Mouse (Mus musculus) intestine, embryonic 15.5 days (tissue): ENCODE results near the gene Slc6a17. TPM values are rescaled to one million over a fixed set of nuclear protein-coding genes. Genes with fewer than 3 reads are reported as not detected.
A peak's percentile ranks its signal among the peaks of the same experiment; 100 is the strongest.

Experiments
- ATAC-seq: fragments of 200-750 bp; cut with Nextera tagmentation; 2 replicates; pipeline ENCODE4 v1.8.0; 2017; ENCODE audit warnings: moderate TSS enrichment, moderate library complexity
- H3K27ac ChIP-seq: fragments of 300-500 bp; sonication (generic); 2 replicates; pipeline ENCODE4 v1.5.1; 2015; ENCODE audit warnings: mild to moderate bottlenecking, inconsistent platforms
- H3K27me3 ChIP-seq: fragments of 300-500 bp; sonication (generic); replicated peaks from 2 replicates; pipeline ENCODE4 v1.6.1; 2015; ENCODE audit warnings: inconsistent platforms
- H3K36me3 ChIP-seq: fragments of 300-500 bp; sonication (generic); 2 replicates; pipeline ENCODE4 v1.6.1; 2015; ENCODE audit warnings: inconsistent platforms
- H3K4me1 ChIP-seq: fragments of 300-500 bp; sonication (generic); replicated peaks from 2 replicates; pipeline ENCODE4 v1.6.1; 2015; ENCODE audit warnings: inconsistent platforms
- H3K4me2 ChIP-seq: fragments of 300-500 bp; sonication (generic); replicated peaks from 2 replicates; pipeline ENCODE4 v1.6.1; 2015; ENCODE audit warnings: mild to moderate bottlenecking, inconsistent platforms
- H3K4me3 ChIP-seq: fragments of 300-500 bp; sonication (generic); replicated peaks from 2 replicates; pipeline ENCODE4 v1.5.1; 2015; ENCODE audit warnings: inconsistent platforms
- H3K9ac ChIP-seq: fragments of 300-500 bp; sonication (generic); 2 replicates; pipeline ENCODE4 v1.6.1; 2015; ENCODE audit warnings: inconsistent platforms
- H3K9me3 ChIP-seq: fragments of 300-500 bp; sonication (generic); 2 replicates; pipeline ENCODE4 v1.6.1; 2016; ENCODE audit warnings: inconsistent platforms
- WGBS: fragments of 180-500 bp; shearing (Covaris S2); methylation state at CpG from one replicate; pipeline ENCODE4 v1.1.7; 2015; 5-methylcytosine and 5-hydroxymethylcytosine counted together
- polyA plus RNA-seq: library from polyadenylated mRNA; unstranded; fragments of >200 nt; fragmentation: Nextera tagmentation; extraction: Ambion mirVana; gene quantifications from 2 replicates; pipeline ENCODE4 v1.2.1, GENCODE M21; 2015

The Slc6a17 gene
- polyA plus RNA-seq, 1 experiment from 2014 or later, result 1.0 TPM

DNA sequence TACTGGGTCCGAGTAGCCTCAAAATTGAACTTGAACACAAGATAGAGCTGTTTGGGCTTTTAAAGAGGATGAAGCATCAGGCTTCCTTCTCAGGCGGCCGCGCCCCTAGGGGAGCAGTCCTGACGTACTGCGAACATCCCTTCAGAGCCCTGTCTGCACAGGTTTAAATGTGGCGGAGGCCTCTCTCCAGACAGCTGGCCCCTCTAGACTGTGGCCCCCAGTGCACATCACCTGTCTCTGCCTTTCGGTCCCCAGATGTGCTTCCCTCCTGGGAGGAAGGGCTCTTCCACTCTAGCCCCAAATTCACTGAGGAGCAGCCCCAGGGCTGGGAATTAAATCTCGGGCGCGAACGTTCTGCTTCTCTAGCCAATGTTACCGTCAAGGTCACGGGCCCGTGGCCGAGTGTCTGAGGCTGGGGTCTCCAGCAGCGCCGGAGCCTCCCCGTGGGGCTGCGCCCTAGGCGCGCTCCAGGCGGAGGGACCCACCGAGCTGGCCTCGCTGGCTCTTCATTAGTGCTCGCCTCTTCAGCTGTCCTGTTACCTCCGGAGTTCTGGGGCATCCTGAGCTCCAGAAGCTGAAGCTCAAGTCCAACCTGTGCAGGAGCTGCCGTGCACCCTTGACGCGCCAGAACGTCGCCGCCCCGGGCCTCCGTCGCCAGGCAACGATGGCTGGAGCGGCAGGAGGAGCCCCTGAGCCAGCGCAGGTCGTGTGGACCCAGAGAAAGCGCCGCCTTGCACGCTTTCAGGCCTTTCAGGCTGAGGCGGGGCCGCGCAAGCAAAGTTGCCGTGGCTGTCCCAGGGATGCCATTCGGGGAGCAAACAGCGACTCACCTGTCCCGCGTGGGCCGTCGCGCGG is 815 bp downstream of the Slc6a17 start:
- Histone ChIP-seq H3K4me1 (peaks cover 12% of the 10 kb centered on the region), H3K27me3 (peaks cover 41% of the 10 kb centered on the region), H3K9me3 (no peaks in the 10 kb centered on the region), H3K27ac (no peak overlapping the region), H3K4me3 (peak overlapping the region; percentile 51), H3K36me3 (no peaks in the 10 kb centered on the region), H3K4me2 (peak overlapping the region; percentile 99), H3K9ac (peak overlapping the region; percentile 48)
- WGBS, result 5% methylated on average over 55 of the region's 55 CpGs
- peak; percentile 86 for ATAC-seq

DNA sequence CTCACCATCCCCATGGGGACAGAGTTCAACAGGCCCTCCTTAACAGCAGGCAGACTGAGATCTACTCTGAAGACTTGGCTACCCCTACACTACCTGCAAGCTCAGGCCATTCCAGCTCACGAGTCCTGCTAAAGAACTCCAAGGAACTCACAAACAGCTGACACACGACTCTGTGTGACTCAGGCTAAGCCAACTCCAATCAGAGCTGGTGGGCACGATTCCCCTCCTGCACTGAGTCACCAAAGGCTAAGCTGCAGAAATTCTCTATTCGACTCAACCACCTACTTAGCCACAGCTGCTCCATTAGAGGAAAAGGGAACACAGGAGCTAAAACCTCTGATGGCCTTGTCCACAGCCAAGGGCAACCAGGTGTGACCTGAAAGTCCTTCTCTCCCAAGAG is 1.8 kb downstream of the Slc6a17 start:
- Histone ChIP-seq H3K9me3 (no peaks in the 10 kb centered on the region), H3K9ac (no peak overlapping the region), H3K4me2 (no peak overlapping the region), H3K4me3 (no peak overlapping the region), H3K27ac (no peak overlapping the region), H3K4me1 (peaks cover 12% of the 10 kb centered on the region), H3K36me3 (no peaks in the 10 kb centered on the region), H3K27me3 (peaks cover 41% of the 10 kb centered on the region)
- no peak for ATAC-seq
- 76% methylated on average over 4 of the region's 4 CpGs for WGBS

DNA sequence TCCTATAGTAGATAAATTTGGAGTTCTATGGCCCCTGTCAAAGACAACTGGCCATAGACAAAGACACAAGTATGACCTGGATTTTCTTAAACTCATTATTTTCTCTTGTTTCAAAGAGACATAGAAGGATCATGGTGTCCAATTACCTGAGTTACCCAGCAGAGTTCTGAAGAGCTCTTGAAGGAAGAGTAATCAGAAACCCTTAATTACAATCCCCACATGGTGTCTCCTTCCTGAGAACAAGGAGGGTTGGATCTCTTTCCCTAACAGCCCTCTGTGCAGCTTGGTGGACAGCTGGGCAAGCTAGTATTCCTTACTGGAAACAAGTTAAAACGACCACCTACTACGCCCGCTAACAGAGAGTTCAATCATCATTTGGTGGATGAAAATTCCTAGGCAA is 6.4 kb downstream of the Slc6a17 start:
- Histone ChIP-seq H3K27ac (no peak overlapping the region), H3K9me3 (no peaks in the 10 kb centered on the region), H3K4me2 (no peak overlapping the region), H3K36me3 (no peaks in the 10 kb centered on the region), H3K9ac (no peak overlapping the region), H3K27me3 (peaks cover 9% of the 10 kb centered on the region), H3K4me3 (no peak overlapping the region), H3K4me1 (no peaks in the 10 kb centered on the region)
- no peak for ATAC-seq
- 87% methylated on average over 3 of the region's 3 CpGs for WGBS

DNA sequence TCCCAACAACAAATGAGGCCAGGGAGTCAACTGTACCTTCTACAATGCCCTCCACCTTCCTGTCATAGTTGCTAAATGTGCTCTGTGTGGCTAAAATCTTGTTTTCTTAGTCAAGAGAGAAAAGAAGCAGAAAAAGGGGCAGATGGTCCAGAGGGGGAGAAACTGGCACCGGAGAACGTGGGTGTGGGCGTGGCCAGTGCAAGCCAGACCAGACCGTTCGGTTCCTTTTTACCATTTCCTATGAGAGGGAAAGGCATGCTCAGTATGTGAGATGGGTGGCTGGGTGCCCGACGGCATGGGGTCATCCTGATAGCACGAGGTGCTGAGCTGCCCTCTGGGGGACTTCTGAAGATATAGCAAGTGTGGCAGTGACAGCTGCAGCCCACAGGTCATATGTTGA is 9.1 kb downstream of the Slc6a17 start:
- no peaks in the 10 kb centered on the region for H3K4me1 ChIP-seq
- H3K27me3 ChIP-seq, result no peaks in the 10 kb centered on the region
- no peak for ATAC-seq
- H3K9me3 ChIP-seq, result no peaks in the 10 kb centered on the region
- no peaks in the 10 kb centered on the region for H3K36me3 ChIP-seq
- no peak overlapping the region for H3K9ac ChIP-seq
- no peak overlapping the region for H3K4me3 ChIP-seq
- 74% methylated on average over 8 of the region's 8 CpGs for WGBS
- no peak overlapping the region for H3K27ac ChIP-seq
- no peak overlapping the region for H3K4me2 ChIP-seq

DNA sequence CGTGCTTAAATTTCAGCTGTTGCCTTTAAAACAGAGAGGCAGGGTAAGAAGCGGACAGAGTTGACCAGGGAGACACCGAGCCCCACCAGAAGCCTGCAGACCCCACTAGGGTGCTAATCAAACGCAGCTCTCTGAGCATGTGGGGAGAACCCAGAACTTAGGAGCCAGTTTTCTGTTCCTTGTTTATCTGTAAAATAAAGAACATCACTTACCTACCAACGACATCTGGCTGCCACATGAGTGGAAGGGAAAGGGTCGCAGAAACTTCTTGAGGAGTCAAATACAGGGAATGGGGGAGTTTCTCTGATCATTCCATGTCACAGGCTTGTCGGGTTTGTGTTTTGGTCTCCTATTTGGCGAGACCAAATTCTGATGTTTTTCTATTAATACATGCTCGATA is 9.9 kb downstream of the Slc6a17 start:
- Histone ChIP-seq H3K4me3 (no peak overlapping the region), H3K9me3 (no peaks in the 10 kb centered on the region), H3K27ac (no peak overlapping the region), H3K4me2 (no peak overlapping the region), H3K4me1 (no peaks in the 10 kb centered on the region), H3K36me3 (no peaks in the 10 kb centered on the region), H3K9ac (no peak overlapping the region), H3K27me3 (no peaks in the 10 kb centered on the region)
- ATAC-seq, result no peak
- 77% methylated on average over 9 of the region's 9 CpGs for WGBS

DNA sequence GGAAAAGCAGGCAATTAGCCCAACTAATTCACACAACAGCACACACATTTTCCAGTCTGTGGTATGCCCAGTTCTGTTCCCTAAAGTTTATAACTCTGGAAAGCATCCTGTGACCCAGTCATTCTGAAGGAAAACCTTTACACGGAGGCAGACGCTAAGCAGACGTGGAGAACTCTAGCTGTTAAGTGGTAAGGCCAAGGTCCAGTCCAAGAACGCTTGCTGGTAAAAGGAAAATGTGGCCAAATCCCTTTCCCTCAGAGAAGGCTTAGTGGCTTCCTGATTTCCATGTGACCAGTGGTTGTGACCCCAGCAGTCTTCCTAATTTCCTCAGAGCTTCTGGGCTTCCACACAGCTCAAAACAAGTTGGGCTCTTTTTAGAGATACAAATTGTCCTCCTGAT is 11.3 kb downstream of the Slc6a17 start:
- H3K36me3 ChIP-seq, result no peaks in the 10 kb centered on the region
- H3K4me3 ChIP-seq, result no peak overlapping the region
- no peaks in the 10 kb centered on the region for H3K27me3 ChIP-seq
- no peak overlapping the region for H3K9ac ChIP-seq
- H3K4me1 ChIP-seq, result no peaks in the 10 kb centered on the region
- no peak overlapping the region for H3K27ac ChIP-seq
- H3K9me3 ChIP-seq, result no peaks in the 10 kb centered on the region
- ATAC-seq, result no peak
- WGBS, result 44% methylated on average over 4 of the region's 4 CpGs
- no peak overlapping the region for H3K4me2 ChIP-seq

DNA sequence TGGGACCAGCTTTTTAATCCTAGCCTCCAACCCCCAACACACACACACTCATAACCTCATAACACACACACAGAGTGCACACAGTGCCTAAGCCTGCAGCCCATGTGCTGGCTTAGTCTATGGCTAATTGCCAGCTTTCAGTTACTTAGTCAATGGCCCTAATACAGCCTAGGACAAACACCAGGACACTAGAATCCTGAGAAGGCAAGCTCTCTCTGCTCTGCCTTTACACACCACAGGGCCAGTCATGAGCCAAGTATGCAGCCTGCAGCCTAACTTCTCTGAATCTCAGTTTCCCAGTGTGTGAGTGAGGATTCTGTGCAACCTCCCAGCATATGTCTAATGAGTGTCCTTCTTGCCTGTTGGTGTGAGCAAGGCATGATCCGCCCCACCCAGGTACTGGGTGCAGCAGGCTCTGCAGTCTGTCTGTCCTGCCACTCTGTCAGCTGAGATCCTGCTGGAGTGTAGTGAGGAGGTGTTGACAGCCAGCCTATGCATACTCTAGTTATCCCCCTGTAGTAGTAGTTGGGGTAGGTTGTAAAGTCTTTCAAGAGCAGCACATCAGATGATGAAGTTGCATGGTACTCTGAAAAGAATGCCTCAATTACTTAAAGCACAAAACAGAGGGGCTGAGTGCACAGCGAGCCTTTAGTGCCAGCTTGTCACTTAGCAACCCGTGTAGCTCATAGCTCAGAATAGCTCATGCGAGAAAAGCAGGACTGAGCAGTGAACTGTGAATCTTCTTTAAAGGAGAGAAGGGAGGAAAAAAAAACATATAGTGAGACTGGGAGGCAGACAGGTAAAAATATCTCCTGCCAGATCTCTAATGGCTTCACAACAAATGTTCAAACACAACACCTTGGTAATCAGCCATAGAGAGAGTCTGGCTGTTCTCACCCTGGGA is 12.1 kb downstream of the Slc6a17 start:
- Histone ChIP-seq H3K4me3 (no peak overlapping the region), H3K27ac (no peak overlapping the region), H3K9me3 (no peaks in the 10 kb centered on the region), H3K4me2 (no peak overlapping the region), H3K9ac (no peak overlapping the region), H3K27me3 (no peaks in the 10 kb centered on the region), H3K36me3 (no peaks in the 10 kb centered on the region), H3K4me1 (no peaks in the 10 kb centered on the region)
- no peak for ATAC-seq
- 54% methylated on average over 4 of the region's 4 CpGs for WGBS

DNA sequence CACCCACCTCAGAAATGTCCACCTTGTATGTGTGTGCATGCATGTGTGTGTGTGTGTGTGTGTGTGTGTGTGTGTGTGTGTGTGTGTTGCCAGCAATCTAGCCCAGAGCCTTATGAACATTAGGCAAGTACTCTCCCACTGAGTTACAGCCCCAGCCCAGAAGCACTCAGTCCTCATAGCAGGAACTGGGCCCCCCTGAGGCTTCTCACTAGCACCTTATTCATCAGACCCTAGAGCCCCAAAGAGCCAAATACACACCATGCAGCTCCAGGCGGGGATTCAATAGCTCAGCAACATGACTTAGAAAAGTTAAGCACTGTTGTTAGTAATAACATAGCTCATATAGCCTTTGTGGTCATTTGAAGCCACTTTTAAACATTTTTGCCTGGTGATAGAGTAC is 13.3 kb downstream of the Slc6a17 start:
- H3K36me3 ChIP-seq, result no peaks in the 10 kb centered on the region
- ATAC-seq, result no peak
- WGBS, result 65% methylated on average over 1 of the region's 1 CpGs
- no peaks in the 10 kb centered on the region for H3K27me3 ChIP-seq
- H3K9ac ChIP-seq, result no peak overlapping the region
- H3K4me3 ChIP-seq, result no peak overlapping the region
- no peaks in the 10 kb centered on the region; the same call in 1 of the 2 replicates for H3K9me3 ChIP-seq
- H3K27ac ChIP-seq, result no peak overlapping the region
- no peaks in the 10 kb centered on the region for H3K4me1 ChIP-seq
- no peak overlapping the region for H3K4me2 ChIP-seq

DNA sequence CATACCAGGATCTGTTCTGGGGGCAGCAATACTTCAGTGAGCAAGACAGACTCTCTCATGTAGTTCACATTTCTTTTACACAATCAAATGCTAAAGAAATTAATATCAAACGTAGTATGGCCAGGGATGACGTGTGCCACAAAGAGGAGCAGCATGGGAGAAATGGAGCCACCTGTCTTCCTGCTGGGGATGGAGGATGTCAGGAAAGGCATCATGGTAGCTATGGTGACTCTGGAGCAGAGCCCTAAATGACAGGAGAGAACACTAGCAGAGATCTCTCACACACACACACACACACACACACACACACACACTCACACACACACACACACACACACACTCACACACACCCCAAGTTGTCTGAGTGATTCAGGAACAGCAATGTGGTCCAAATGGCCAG is 14.1 kb downstream of the Slc6a17 start:
- Histone ChIP-seq H3K27me3 (no peaks in the 10 kb centered on the region), H3K27ac (no peak overlapping the region), H3K36me3 (no peaks in the 10 kb centered on the region), H3K9ac (no peak overlapping the region), H3K4me2 (no peak overlapping the region), H3K4me1 (no peaks in the 10 kb centered on the region), H3K4me3 (no peak overlapping the region), H3K9me3 (no peaks in the 10 kb centered on the region; the same call in 1 of the 2 replicates)
- 70% methylated on average over 2 of the region's 2 CpGs for WGBS
- ATAC-seq, result no peak

DNA sequence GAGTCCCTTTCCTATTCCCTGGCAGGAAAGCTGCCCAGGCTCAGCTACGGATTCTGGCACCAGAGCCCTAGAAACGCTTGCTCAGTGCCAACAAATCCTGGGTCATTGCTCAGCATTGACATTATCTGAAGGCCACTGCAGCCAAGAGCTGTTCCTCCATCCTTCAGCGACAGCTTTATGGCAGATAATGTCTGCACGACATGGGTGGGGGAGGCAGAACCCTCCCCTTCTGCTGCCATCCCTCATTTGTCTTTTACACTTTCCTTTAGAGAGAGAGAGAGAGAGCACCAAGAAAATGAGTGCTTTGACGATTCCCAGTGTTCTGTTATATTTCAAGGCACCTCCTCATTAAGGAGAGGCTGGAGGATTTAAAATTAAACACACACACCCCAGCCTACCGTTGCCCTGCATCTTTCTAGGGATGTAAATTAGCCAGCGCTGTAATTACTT is 16.1 kb downstream of the Slc6a17 start:
- no peak overlapping the region for H3K27ac ChIP-seq
- no peak for ATAC-seq
- 30% methylated on average over 7 of the region's 7 CpGs for WGBS

DNA sequence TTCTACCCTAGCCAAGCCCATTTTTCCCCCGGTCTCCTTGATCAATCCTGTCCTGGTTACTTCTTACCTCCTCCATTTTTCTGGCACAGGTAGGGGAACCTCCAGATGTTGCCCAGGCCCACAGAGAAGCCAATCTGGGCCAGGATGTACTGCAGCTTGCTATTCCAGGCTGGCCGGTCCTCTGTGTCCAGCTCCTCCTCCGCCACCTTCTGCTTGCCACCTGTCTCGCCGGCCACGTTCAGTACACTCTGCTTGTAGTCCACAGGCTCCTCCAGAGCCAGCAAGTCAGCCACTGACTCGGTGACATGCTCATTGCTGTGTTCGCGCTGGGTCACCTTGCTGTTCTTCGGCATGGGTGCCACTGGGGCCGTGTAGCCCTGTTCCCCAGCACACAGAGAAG is 17.5 kb downstream of the Slc6a17 start:
- Histone ChIP-seq H3K27me3 (no peaks in the 10 kb centered on the region), H3K4me2 (no peak overlapping the region), H3K4me3 (no peak overlapping the region), H3K9ac (no peak overlapping the region), H3K27ac (no peak overlapping the region), H3K4me1 (no peaks in the 10 kb centered on the region), H3K36me3 (no peaks in the 10 kb centered on the region), H3K9me3 (no peaks in the 10 kb centered on the region; the same call in 1 of the 2 replicates)
- no peak for ATAC-seq
- 98% methylated on average over 11 of the region's 11 CpGs for WGBS

More for the DNA sequence above, 16.1 kb downstream of the Slc6a17 start:
- Histone ChIP-seq H3K4me2 (no peak overlapping the region), H3K9me3 (no peaks in the 10 kb centered on the region; the same call in 1 of the 2 replicates), H3K27me3 (no peaks in the 10 kb centered on the region), H3K9ac (no peak overlapping the region), H3K36me3 (no peaks in the 10 kb centered on the region), H3K4me3 (no peak overlapping the region), H3K4me1 (no peaks in the 10 kb centered on the region)

DNA sequence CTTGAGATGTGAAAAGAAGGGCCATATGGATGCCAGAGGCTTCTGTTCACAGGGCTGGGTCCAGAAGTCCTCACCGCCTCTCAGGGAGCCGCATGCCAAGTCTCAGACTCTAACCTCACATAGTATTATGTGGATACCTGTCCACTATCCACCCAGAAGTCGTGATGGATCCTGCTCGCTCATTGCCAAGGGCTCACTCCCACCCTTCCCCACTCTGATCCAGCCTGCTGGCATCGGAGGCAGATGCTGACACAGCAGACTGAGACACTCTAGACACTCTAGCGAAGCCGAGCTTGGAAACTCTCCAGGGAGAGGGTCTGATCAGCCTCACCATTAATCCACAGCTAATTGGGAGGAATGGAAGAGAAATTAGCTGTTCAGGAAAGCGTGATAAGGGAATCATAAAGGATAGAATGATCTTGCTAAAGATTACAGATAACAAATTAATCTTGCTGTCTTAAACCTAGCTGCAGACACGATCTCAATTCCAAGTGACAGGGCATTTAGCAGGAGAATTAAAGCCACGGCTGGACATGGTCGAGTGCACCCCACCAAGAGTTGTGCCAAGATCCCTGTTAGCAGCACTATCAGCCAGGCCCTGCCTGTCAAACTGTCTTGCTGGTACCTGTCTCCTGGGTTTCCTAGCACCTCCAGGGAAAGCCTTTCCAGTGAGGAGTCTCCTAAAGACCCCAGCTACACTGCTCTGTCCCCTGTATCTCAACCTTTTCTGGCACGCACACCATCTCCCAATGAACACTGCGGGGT is 21.6 kb downstream of the Slc6a17 start:
- H3K27me3 ChIP-seq, result no peaks in the 10 kb centered on the region
- H3K4me2 ChIP-seq, result no peak overlapping the region
- no peak overlapping the region for H3K4me3 ChIP-seq
- WGBS, result 70% methylated on average over 13 of the region's 13 CpGs
- H3K4me1 ChIP-seq, result peaks cover 7% of the 10 kb centered on the region; the same call in 1 of the 2 replicates
- ATAC-seq, result no peak
- no peak overlapping the region for H3K9ac ChIP-seq
- no peaks in the 10 kb centered on the region for H3K36me3 ChIP-seq
- H3K9me3 ChIP-seq, result no peaks in the 10 kb centered on the region; the same call in 1 of the 2 replicates
- no peak overlapping the region for H3K27ac ChIP-seq
